Mouse (Mus musculus) naive thymus-derived CD4-positive, alpha-beta T cell, adult 5 months (primary cell): ENCODE results near the gene Tas2r121. TPM values are rescaled to one million over a fixed set of nuclear protein-coding genes. Genes with fewer than 3 reads are reported as not detected.

Source experiments
- polyA plus RNA-seq: library from polyadenylated mRNA; unstranded; fragments of 100-300 nt; shearing (Covaris generic); gene quantifications from one replicate; pipeline ENCODE4 v1.2.1, GENCODE M21; 2017

Tas2r121 gene
- polyA plus RNA-seq, result not detected

DNA sequence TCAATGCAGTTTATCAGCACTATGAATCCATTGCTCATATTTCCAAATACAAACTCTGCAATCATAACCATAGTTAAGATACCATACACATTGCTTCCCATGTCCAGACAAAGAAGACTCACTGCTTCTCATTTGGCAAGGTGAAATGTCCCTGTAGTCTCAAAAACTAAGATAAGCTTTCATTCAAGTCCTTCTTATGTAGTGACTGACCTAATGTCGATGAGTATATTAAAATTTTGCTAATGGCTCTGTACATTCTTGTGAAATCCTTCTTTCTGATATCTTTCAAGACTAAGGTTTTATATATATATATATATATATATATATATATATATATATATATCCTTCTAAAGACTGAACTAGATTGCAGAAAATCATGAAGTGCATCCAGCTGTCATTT lies at the start of gene Tas2r121:
TSS of gene Tas2r121 (minus strand) at position 101 of the 400 bp plus-strand sequence.

DNA sequence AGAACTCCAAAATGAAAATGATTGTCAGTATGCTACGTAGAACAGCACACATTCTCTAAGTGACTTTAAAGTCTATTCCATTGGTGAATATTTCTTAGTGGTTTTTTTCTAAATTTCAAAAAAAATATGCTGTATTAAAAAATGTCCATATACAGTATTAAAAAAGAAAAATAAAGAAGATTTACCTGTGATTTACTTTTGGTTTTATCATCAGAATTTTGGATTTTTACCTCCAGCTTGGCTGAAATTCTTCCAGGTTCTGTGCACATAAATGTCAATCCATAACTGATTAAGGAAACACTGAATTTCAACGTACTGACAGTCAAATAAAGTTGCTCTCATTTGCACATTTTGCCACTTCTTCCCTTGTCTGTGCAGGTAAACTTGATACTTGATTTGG lies 37.1 kb upstream of the Tas2r121 start, which contains the start of gene Tas2r115:
TSS of gene Tas2r115 (minus strand) at position 101 of the 400 bp plus-strand sequence.

DNA sequence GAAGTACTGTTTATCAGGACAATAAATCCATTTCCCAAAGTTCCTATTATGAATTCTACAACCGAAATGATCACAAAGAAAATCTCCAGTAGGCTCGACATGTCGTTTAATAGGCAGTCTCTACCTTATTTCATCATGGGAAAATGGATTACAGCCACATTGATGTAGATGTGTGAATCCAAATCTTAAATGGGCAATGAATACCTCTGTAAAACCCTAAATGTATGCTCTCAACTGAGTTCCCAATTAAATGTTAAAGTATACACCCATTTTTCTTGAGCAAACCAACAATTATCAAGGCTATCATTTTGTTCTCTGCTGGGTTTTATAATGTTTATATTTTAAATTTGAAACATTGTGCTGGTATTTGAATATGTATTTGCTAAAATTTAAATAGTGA lies 11.0 kb upstream of the Tas2r121 start, which contains the start of gene Tas2r122:
TSS of gene Tas2r122 (minus strand) at position 101 of the 400 bp plus-strand sequence.

DNA sequence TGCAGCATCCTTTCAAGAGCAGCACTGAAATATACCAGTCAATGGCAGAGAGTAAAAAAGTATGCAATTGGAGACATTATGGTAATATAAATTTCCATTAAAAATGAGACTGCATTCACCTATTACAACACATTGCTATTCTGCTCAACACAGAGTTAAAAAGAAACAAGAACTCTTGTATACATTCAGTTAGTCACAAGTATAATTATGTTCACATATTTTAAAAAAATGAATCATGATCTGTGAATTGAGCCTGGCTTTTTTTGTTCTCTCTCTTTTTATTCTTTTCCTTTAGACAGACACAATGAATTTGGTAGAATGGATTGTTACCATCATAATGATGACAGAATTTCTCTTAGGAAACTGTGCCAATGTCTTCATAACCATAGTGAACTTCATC lies 44.2 kb downstream of the Tas2r121 start, which contains the start of gene Tas2r120:
TSS of gene Tas2r120 (plus strand) at position 301 of the 400 bp plus-strand sequence.

DNA sequence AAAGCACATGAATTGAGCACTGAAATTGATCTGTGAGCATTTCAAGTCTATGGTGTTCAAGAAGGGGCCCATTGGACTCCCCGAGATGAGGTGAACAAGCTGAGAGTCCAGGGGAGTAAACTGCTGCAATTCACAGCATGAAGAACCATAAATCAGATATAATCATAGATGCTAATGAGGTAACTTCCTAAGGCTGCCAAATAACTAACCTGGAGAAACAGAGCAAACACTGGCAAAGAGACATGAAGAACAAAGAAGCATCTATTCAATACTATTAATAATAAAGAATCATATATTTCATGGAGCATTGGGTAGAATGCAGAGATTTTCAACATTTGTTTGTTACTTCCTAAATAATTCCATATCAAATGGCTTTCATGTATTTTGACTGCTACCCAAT lies 49.4 kb downstream of the Tas2r121 start, which contains the start of gene A630073D07Rik:
TSS of gene A630073D07Rik (minus strand) at position 101 of the 400 bp plus-strand sequence.

Other genes with a start within 250 kb of the Tas2r121 start
- not detected for gene Prh1, start 131.2 kb downstream of the Tas2r121 start, polyA plus RNA-seq
- not detected for gene Prp2, start 105.1 kb downstream of the Tas2r121 start, polyA plus RNA-seq
- gene A630073D07Rik, start 49.5 kb downstream of the Tas2r121 start, polyA plus RNA-seq, result not detected
- gene Tas2r120, start 44.1 kb downstream of the Tas2r121 start, polyA plus RNA-seq, result not detected
- gene Tas2r122, start 10.9 kb upstream of the Tas2r121 start, polyA plus RNA-seq, result not detected
- gene Tas2r115, start 37.0 kb upstream of the Tas2r121 start, polyA plus RNA-seq, result not detected
- not detected for gene Tas2r124, start 53.7 kb upstream of the Tas2r121 start, polyA plus RNA-seq
- not detected for gene Tas2r102, start 61.1 kb upstream of the Tas2r121 start, polyA plus RNA-seq
- gene Tas2r136, start 77.2 kb upstream of the Tas2r121 start, polyA plus RNA-seq, result not detected
- gene Tas2r117, start 101.8 kb upstream of the Tas2r121 start, polyA plus RNA-seq, result not detected
- gene Tas2r123, start 146.1 kb upstream of the Tas2r121 start, polyA plus RNA-seq, result not detected
- not detected for gene Tas2r116, start 154.4 kb upstream of the Tas2r121 start, polyA plus RNA-seq
- gene Tas2r110, start 167.0 kb upstream of the Tas2r121 start, polyA plus RNA-seq, result not detected
- not detected for gene Tas2r113, start 192.0 kb upstream of the Tas2r121 start, polyA plus RNA-seq
- gene Tas2r125, start 208.6 kb upstream of the Tas2r121 start, polyA plus RNA-seq, result not detected